Mouse (Mus musculus) heart, adult 2 months (tissue): ENCODE results near the gene Gm10842. TPM values are rescaled to one million over a fixed set of nuclear protein-coding genes. Genes with fewer than 3 reads are reported as not detected.
"Not testable (repeated sequence)": the region's sequence is repeated elsewhere in the genome, so short reads cannot be mapped to it uniquely, and the experiment has no call there.

ENCODE experiments used
- DNase-seq, 2 experiments: peaks; one replicate each; pipeline ENCODE4 v3.0.0; 2021
- H3K27ac ChIP-seq: fragments of 200-600 bp; 2 replicates; pipeline ENCODE4 v1.8.1; 2022
- H3K27me3 ChIP-seq: fragments of 200-500 bp; 2 replicates; pipeline ENCODE4 v1.6.1; 2012; ENCODE audit warnings: mild to moderate bottlenecking, low read length, inconsistent platforms, mixed read lengths; ENCODE audit not compliant: control insufficient read depth, insufficient read depth
- H3K36me3 ChIP-seq: fragments of 200-500 bp; 2 replicates; pipeline ENCODE4 v1.6.1; 2012; ENCODE audit warnings: low read length, inconsistent platforms; ENCODE audit not compliant: control insufficient read depth, insufficient read depth
- H3K4me1 ChIP-seq: fragments of 200-500 bp; 2 replicates; pipeline ENCODE4 v1.6.1; 2011; ENCODE audit warnings: low read length; ENCODE audit not compliant: control insufficient read depth, insufficient read depth
- H3K4me3 ChIP-seq: fragments of 200-600 bp; 2 replicates; pipeline ENCODE4 v1.8.1; 2022
- H3K79me2 ChIP-seq: fragments of 200-500 bp; replicated peaks from 2 replicates; pipeline ENCODE4 v1.6.1; 2012; ENCODE audit warnings: mild to moderate bottlenecking, inconsistent platforms, low read length, moderate library complexity, mixed read lengths; ENCODE audit not compliant: control insufficient read depth, insufficient read depth
- H3K9ac ChIP-seq: fragments of 200-500 bp; 2 replicates; pipeline ENCODE4 v1.6.1; 2012; ENCODE audit warnings: low read depth, mild to moderate bottlenecking, control low read depth, inconsistent platforms, low read length, mixed read lengths
- CTCF ChIP-seq: fragments of 200-600 bp; IDR thresholded peaks from 2 replicates; pipeline ENCODE4 v1.8.1; 2022; ENCODE audit warnings: antibody characterized with exemption, mild to moderate bottlenecking, moderate library complexity
- EP300 ChIP-seq: fragments of 200-500 bp; IDR thresholded peaks from 2 replicates; pipeline ENCODE4 v1.6.1; 2011; ENCODE audit warnings: low read depth, low read length, control low read depth; ENCODE audit not compliant: insufficient read depth
- POLR2A ChIP-seq: fragments of 200-500 bp; IDR thresholded peaks from 2 replicates; pipeline ENCODE4 v1.6.1; 2011; ENCODE audit warnings: mild to moderate bottlenecking, low read depth, low read length, control low read depth; ENCODE audit not compliant: insufficient read depth
- WGBS: fragments of 180-500 bp; shearing (Covaris S2); methylation state at CpG from one replicate; pipeline ENCODE4 v1.1.7; 2018; 5-methylcytosine and 5-hydroxymethylcytosine counted together
- intact Hi-C: fragments of 180-260 bp; cut with DNase I; formaldehyde crosslinking; loops from one replicate; pipeline ENCODE4 v1.15.1; 2025
- polyA plus RNA-seq: library from polyadenylated mRNA; depleted of rRNA; stranded (reverse); fragments of >200 nt; gene quantifications from 2 replicates; pipeline ENCODE4 v1.2.3, GENCODE M21; 2012
- total RNA-seq, 2 experiments: library from RNA; stranded (reverse); gene quantifications; 2 replicates each; pipeline ENCODE4 v1.2.3; 2021

Gene Gm10842
- total and polyA plus RNA-seq, 3 experiments: not detected

DNA sequence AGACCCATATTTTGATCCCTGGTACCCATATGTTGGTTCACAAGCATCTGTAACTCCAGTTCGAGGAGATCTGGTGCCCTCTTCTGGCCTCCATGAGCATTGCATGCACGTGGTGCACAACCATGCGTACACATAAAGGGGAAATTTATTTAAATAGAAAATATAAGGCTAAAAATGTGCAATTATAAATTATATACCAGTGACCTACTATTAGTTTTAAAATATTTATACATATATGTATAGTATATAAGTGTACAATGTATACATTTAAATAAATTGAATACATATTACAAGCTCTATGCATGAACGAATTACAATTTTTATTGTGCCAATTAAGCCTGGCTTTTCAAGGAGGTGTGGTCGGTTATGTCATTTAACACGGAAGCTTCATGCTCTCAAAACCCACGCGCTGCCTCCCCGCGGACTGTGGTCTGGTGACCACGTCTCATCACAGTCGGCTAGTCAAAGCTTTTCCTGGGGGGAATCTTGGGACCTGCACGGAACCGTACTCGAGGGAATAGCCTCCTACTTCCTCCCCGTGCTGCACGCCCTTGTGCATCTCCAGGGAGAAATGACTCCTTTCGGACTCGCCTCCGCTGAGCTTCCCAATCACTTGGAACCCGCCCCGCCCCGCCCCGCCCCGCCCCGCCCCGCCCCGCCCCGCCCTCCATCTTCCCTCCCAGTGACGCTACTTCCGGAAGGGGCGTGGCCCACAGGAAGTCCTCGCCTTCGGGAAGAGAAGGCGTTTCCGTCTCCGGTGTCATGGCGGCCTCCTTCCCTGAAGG lies 20.8 kb upstream of the Gm10842 start, which contains the start of gene Mettl2:
Gene Mettl2, plus strand, starts transcription at position 691 of the 785 bp plus-strand sequence.
- peaks cover 3% of the 10 kb centered on the region; the same call in 1 of the 2 replicates for H3K4me1 ChIP-seq
- no peaks in the 10 kb centered on the region; the same call in 1 of the 2 replicates for H3K79me2 ChIP-seq
- H3K36me3 ChIP-seq: no peaks in the 10 kb centered on the region
- peak within 1 kb of the TSS; percentile 20 for H3K9ac ChIP-seq
- intact Hi-C loops: loop anchor here (5.0 kb wide), 2 partner anchors 56 to 529 kb away; no protein-coding TSS in a partner anchor
- H3K27me3 ChIP-seq: no peaks in the 10 kb centered on the region
- WGBS: 2% methylated on average over 38 of the region's 38 CpGs
- H3K27ac ChIP-seq: peak within 1 kb of the TSS; percentile 52
- peak; percentile 81 to 87 for DNase-seq
- TF ChIP-seq EP300 (no peak), POLR2A (peak; percentile 83), CTCF (peak; percentile 81)
- peak within 1 kb of the TSS; percentile 99 for H3K4me3 ChIP-seq

DNA sequence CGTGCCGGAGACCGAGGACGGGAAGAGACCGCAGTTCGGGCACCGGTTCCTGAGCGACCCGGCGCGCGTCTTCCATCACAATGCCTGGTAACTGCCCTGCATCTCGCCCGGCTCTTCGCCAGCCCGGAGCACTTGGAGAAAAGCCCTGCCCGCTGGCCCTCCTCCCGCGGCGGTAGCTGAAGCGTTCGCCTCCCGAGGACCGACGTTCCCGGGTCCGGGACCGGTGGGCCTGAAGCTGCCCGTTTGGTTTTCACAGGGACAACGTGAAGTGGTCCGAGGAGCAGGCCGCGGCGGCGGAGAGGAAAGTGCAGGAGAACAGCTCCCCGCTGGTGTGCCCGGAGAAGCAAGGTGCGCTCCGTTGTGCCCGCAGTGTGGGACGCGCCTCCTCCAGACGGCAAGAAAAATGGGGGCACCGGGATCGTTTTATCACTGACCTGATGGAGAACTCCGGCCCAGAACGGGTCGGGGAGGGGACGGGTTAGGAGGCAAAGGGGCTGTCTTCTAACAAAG lies 20.1 kb upstream of the Gm10842 start:
- DNase-seq: no peak
- intact Hi-C loops: loop anchor here (5.0 kb wide), 2 partner anchors 56 to 529 kb away; no protein-coding TSS in a partner anchor
- H3K27me3 ChIP-seq: no peaks in the 10 kb centered on the region
- H3K9ac ChIP-seq: peak overlapping the region; percentile 20
- no peaks in the 10 kb centered on the region for H3K36me3 ChIP-seq
- WGBS: under 1% methylated on average over 49 of the region's 49 CpGs
- H3K27ac ChIP-seq: peak overlapping the region; percentile 49
- H3K4me3 ChIP-seq: peak overlapping the region; percentile 99
- TF ChIP-seq POLR2A (no peak), EP300 (no peak), CTCF (no peak)
- peaks cover 3% of the 10 kb centered on the region; the same call in 1 of the 2 replicates for H3K4me1 ChIP-seq
- H3K79me2 ChIP-seq: no peaks in the 10 kb centered on the region; the same call in 1 of the 2 replicates

DNA sequence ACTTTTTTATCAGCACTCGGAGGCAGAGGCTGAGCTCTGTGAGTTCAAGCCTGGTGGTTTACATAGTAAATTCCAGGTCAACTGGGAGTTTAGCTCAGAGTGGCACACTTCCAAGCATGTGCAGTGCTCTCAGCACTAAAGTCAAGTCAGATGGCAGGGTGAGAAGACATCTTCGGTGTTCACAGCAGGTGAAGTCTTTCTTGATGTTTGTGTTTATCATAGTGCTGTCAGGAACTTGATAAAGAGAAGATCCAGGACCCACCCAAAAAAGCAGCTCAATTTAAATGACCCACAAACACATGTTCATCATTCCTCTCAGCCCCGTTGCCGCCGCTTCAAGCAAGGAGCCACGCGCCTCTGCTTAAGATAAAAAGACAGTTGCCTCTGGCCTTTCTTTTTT lies 11.0 kb upstream of the Gm10842 start:
- no peak for DNase-seq
- WGBS: 87% methylated on average over 7 of the region's 7 CpGs
- Histone ChIP-seq H3K4me3 (no peak overlapping the region), H3K36me3 (no peaks in the 10 kb centered on the region; the same call in 1 of the 2 replicates), H3K79me2 (no peaks in the 10 kb centered on the region), H3K4me1 (no peaks in the 10 kb centered on the region), H3K27me3 (no peaks in the 10 kb centered on the region), H3K9ac (no peak overlapping the region), H3K27ac (no peak overlapping the region)
- TF ChIP-seq CTCF (no peak), EP300 (no peak), POLR2A (no peak)
- intact Hi-C loops: no loop called here

DNA sequence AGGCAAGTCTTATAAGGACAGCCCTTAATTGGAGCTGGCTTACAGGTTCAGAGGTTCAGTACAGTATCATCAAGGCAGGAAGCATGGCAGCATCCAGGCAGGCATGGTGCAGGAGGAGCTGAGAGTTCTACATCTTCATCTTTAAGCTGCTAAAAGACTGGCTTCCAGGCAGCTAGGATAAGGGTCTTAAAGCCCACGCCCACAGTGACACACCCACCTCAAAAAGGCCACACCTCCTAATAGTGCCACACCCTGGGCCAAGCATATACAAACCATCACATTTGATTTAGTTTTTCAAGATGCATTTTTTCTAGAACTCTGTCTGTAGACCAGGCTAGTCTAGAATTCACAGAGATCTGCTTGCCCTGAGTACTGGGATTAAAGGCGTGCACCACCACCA lies 9.4 kb upstream of the Gm10842 start:
- H3K9ac ChIP-seq, H3K4me1 ChIP-seq, intact Hi-C loops, H3K4me3 ChIP-seq, DNase-seq, H3K79me2 ChIP-seq, H3K27me3 ChIP-seq, H3K27ac ChIP-seq, H3K36me3 ChIP-seq: not testable (repeated sequence)
- WGBS: 89% methylated on average over 2 of the region's 2 CpGs

DNA sequence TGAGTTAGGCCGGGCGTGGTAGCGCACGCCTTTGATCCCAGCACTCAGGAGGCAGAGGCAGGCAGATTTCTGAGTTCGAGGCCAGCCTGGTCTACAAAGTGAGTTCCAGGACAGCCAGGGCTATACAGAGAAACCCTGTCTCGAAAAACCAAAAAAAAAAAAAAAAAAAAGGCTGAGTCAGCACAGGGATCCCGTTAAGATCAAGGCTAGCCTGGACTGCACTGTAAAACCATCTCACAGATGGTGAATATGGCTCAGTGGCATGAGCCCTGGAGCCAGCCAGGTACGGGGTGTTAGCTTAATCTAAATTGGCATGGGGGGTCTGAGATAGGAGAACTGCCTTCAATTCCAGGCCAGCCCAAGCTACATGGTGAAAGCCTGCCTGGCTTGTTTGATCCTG lies 6.2 kb upstream of the Gm10842 start:
- H3K27ac ChIP-seq, H3K4me3 ChIP-seq, H3K79me2 ChIP-seq, H3K4me1 ChIP-seq, H3K36me3 ChIP-seq, H3K9ac ChIP-seq, intact Hi-C loops, H3K27me3 ChIP-seq, DNase-seq: not testable (repeated sequence)
- 93% methylated on average over 8 of the region's 8 CpGs for WGBS

DNA sequence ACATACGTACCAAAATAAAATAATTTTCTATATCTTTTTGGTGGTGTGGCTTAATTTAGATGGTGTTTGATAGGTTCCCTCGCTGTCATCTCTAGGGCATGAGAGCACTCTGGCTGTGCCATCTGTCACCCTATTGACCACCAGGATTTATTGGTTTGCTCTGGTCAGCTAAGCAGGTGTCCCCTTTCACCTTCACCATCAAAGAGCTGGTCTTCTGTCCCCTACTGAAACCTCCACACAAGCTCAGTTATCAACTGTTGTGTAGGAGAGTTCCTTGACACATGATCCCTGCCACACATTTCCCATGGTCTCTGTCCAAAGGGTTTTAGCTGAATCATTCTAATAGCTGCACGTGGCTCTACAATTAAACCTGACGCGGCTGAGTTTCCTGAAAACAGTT lies 5.6 kb upstream of the Gm10842 start:
- H3K27me3 ChIP-seq: no peaks in the 10 kb centered on the region
- WGBS: 94% methylated on average over 5 of the region's 5 CpGs
- intact Hi-C loops: no loop called here
- no peaks in the 10 kb centered on the region for H3K79me2 ChIP-seq
- H3K27ac ChIP-seq: no peak overlapping the region
- no peaks in the 10 kb centered on the region for H3K4me1 ChIP-seq
- no peak overlapping the region for H3K4me3 ChIP-seq
- no peak for DNase-seq
- no peak for TF ChIP-seq CTCF
- no peak for TF ChIP-seq EP300
- no peak for TF ChIP-seq POLR2A
- H3K9ac ChIP-seq: no peak overlapping the region
- no peaks in the 10 kb centered on the region for H3K36me3 ChIP-seq
